Mouse (Mus musculus) cerebellum, postnatal 36 days (tissue): Measurements from ENCODE around the gene Wdr41.

Experiments used
- DNase-seq, 2 experiments: peaks; one replicate each; pipeline ENCODE4 v3.0.0; 2021 to 2022; ENCODE audit warnings: mixed read lengths in 2 of 2

Wdr41 gene

GRCm38 (mm10) chr13:95038200-95038599 lies 62.1 kb downstream of the Wdr41 start:
- DNase-seq, result no peak

GRCm38 (mm10) chr13:95040140-95040738 lies 64.1 kb downstream of the Wdr41 start:
- DNase-seq, result no peak

GRCm38 (mm10) chr13:95044108-95044507 lies 68.0 kb downstream of the Wdr41 start:
- DNase-seq, result no peak

- no peak for DNase-seq
Measured at GRCm38 (mm10) chr13:95050398-95050797, 74.3 kb downstream of the Wdr41 start.

GRCm38 (mm10) chr13:95052421-95052820 lies 76.3 kb downstream of the Wdr41 start:
- no peak for DNase-seq

- DNase-seq, result no peak
Measured at GRCm38 (mm10) chr13:95055742-95056388, 79.7 kb downstream of the Wdr41 start.

- no peak for DNase-seq
Measured at GRCm38 (mm10) chr13:95056501-95057280, 80.5 kb downstream of the Wdr41 start.

- no peak for DNase-seq
Measured at GRCm38 (mm10) chr13:95058885-95059284, 82.7 kb downstream of the Wdr41 start.

- no peak for DNase-seq
Measured at GRCm38 (mm10) chr13:95063390-95064017, 87.4 kb downstream of the Wdr41 start.

- no peak for DNase-seq
Measured at GRCm38 (mm10) chr13:95067854-95068253, 91.7 kb downstream of the Wdr41 start.

GRCm38 (mm10) chr13:95070268-95070667 lies 94.1 kb downstream of the Wdr41 start:
- DNase-seq, result no peak
